ENCODE assay signal across 17 mouse cellular contexts in genomic region chr12:80147563-80148214, GRCm38 (mm10). TPM values are rescaled to one million over a fixed set of nuclear protein-coding genes. Genes with fewer than 3 reads are reported as not detected.
DNase-seq lines count a peak whose midpoint lies in the region; ATAC-seq and TF ChIP-seq lines count a peak whose summit lies in the region.
"Had no signal": no experiment of that assay in that cellular context is flagged by ENCODE, and none has a peak within 500 bp of the region (broad histone marks: within the 10 kb centered on the region; RNA-seq: fewer than 3 reads in every experiment).

No protein-coding gene starts in this region.

- no peak for ATAC-seq in hindbrain, postnatal 0 days
- no peak for ATAC-seq in midbrain, postnatal 0 days (ENCODE audit: low FRiP score)
- no peak for ATAC-seq in embryonic facial prominence, embryonic 13.5 days (ENCODE audit: insufficient number of reproducible peaks, insufficient read depth, low FRiP score, low TSS enrichment, low read depth)
- 0 out of 2 replicates have a peak, but pooled peaks have one; percentile 24 for ATAC-seq in stomach, embryonic 16.5 days (ENCODE audit: insufficient read depth, low FRiP score)
- ATAC-seq: forebrain, postnatal 0 days; liver, embryonic 12.5 days had no signal

- peaks cover 28% of the 10 kb centered on the region for H3K4me1 ChIP-seq in hindbrain, embryonic 10.5 days (replicated peaks)
- H3K4me1 ChIP-seq in hindbrain, postnatal 0 days (ENCODE audit: insufficient read depth, low read length), result no peaks in the 10 kb centered on the region
- H3K4me1 ChIP-seq in midbrain, embryonic 10.5 days, result peaks cover 27% of the 10 kb centered on the region
- no peaks in the 10 kb centered on the region for H3K4me1 ChIP-seq in midbrain, postnatal 0 days (ENCODE audit: insufficient read depth, low read length)
- H3K4me1 ChIP-seq in embryonic facial prominence, embryonic 13.5 days, result peaks cover 14% of the 10 kb centered on the region; the same call in 1 of the 2 replicates
- H3K4me1 ChIP-seq in stomach, embryonic 16.5 days (ENCODE audit: control insufficient read depth, insufficient read depth, low read length), result peaks cover 15% of the 10 kb centered on the region; the same call in 1 of the 2 replicates

- 91% methylated on average over 11 of the region's 11 CpGs for WGBS in hindbrain, embryonic 10.5 days
- 85% methylated on average over 11 of the region's 11 CpGs for WGBS in hindbrain, postnatal 0 days
- 91% methylated on average over 11 of the region's 11 CpGs for WGBS in midbrain, embryonic 10.5 days
- 86% methylated on average over 11 of the region's 11 CpGs for WGBS in midbrain, postnatal 0 days
- 74% methylated on average over 11 of the region's 11 CpGs for WGBS in embryonic facial prominence, embryonic 13.5 days
- 77% methylated on average over 11 of the region's 11 CpGs for WGBS in stomach, embryonic 16.5 days

- no peak for DNase-seq in hindbrain, embryonic 10.5 days (ENCODE audit: low spot score)
- no peak for DNase-seq in hindbrain, postnatal 0 days (ENCODE audit: low spot score)
- no peak for DNase-seq in midbrain, embryonic 10.5 days (ENCODE audit: low spot score)
- no peak for DNase-seq in midbrain, postnatal 0 days (ENCODE audit: low spot score)
- no peak for DNase-seq in cerebellum, adult 9-10 months
- DNase-seq: adrenal gland, postnatal 14 days; cerebellum, postnatal 10 days; forebrain, postnatal 0 days; gastrocnemius, postnatal 14 days; heart, postnatal 36 days; kidney, adult 2 months; right cerebral cortex, postnatal 25 days had no signal

- H3K36me3 ChIP-seq in hindbrain, embryonic 10.5 days, result no peaks in the 10 kb centered on the region
- no peaks in the 10 kb centered on the region for H3K36me3 ChIP-seq in hindbrain, postnatal 0 days (ENCODE audit: insufficient read depth, low read length)
- H3K36me3 ChIP-seq in midbrain, embryonic 10.5 days, result no peaks in the 10 kb centered on the region
- H3K36me3 ChIP-seq in midbrain, postnatal 0 days (ENCODE audit: insufficient read depth, low read length), result no peaks in the 10 kb centered on the region
- no peaks in the 10 kb centered on the region for H3K36me3 ChIP-seq in embryonic facial prominence, embryonic 13.5 days
- H3K36me3 ChIP-seq in stomach, embryonic 16.5 days (ENCODE audit: control insufficient read depth, insufficient read depth, low read length), result no peaks in the 10 kb centered on the region
- H3K36me3 ChIP-seq: liver, embryonic 12.5 days had no signal

- TF ChIP-seq CTCF in hindbrain, postnatal 0 days (IDR thresholded peaks at IDR 0.05; ENCODE audit: low read depth), result no peak
- no peak for TF ChIP-seq CTCF in midbrain, postnatal 0 days (IDR thresholded peaks at IDR 0.05)

- H3K27me3 ChIP-seq in hindbrain, embryonic 10.5 days (ENCODE audit: insufficient read depth, poor library complexity, severe bottlenecking), result no peaks in the 10 kb centered on the region
- no peaks in the 10 kb centered on the region for H3K27me3 ChIP-seq in hindbrain, postnatal 0 days (ENCODE audit: insufficient read depth, low read length)
- no peaks in the 10 kb centered on the region for H3K27me3 ChIP-seq in midbrain, embryonic 10.5 days (ENCODE audit: low read depth, poor library complexity, severe bottlenecking)
- H3K27me3 ChIP-seq in midbrain, postnatal 0 days (ENCODE audit: insufficient read depth, low read length), result no peaks in the 10 kb centered on the region
- H3K27me3 ChIP-seq in embryonic facial prominence, embryonic 13.5 days, result no peaks in the 10 kb centered on the region
- H3K27me3 ChIP-seq in stomach, embryonic 16.5 days (ENCODE audit: control insufficient read depth, insufficient read depth, low read length), result no peaks in the 10 kb centered on the region
- H3K27me3 ChIP-seq: liver, embryonic 12.5 days had no signal

- no peak overlapping the region for H3K4me2 ChIP-seq in hindbrain, postnatal 0 days (ENCODE audit: low read depth, low read length)
- no peak overlapping the region for H3K4me2 ChIP-seq in midbrain, postnatal 0 days (ENCODE audit: low read depth, low read length, poor library complexity, severe bottlenecking)
- H3K4me2 ChIP-seq in embryonic facial prominence, embryonic 13.5 days, result no peak overlapping the region
- H3K4me2 ChIP-seq in stomach, embryonic 16.5 days (ENCODE audit: low read depth, low read length), result no peak overlapping the region
- H3K4me2 ChIP-seq: heart, embryonic 11.5 days; liver, embryonic 12.5 days; midbrain, embryonic 11.5 days had no signal

- no peak overlapping the region for H3K9ac ChIP-seq in hindbrain, postnatal 0 days (replicated peaks; ENCODE audit: low read length)
- H3K9ac ChIP-seq in midbrain, postnatal 0 days (replicated peaks; ENCODE audit: low read length, poor library complexity, severe bottlenecking), result no peak overlapping the region
- H3K9ac ChIP-seq in embryonic facial prominence, embryonic 13.5 days, result no peak overlapping the region
- no peak overlapping the region for H3K9ac ChIP-seq in stomach, embryonic 16.5 days (ENCODE audit: low read length)
- H3K9ac ChIP-seq: forebrain, postnatal 0 days; liver, embryonic 12.5 days had no signal

- no peaks in the 10 kb centered on the region for H3K9me3 ChIP-seq in hindbrain, embryonic 10.5 days
- H3K9me3 ChIP-seq in hindbrain, postnatal 0 days (ENCODE audit: low read length), result no peaks in the 10 kb centered on the region
- 0 out of 2 replicates have a peak, but pooled peaks cover 7% of the 10 kb centered on the region for H3K9me3 ChIP-seq in midbrain, embryonic 10.5 days (replicated peaks)
- H3K9me3 ChIP-seq in midbrain, postnatal 0 days (ENCODE audit: low read length), result no peaks in the 10 kb centered on the region
- no peaks in the 10 kb centered on the region for H3K9me3 ChIP-seq in embryonic facial prominence, embryonic 13.5 days
- H3K9me3 ChIP-seq in stomach, embryonic 16.5 days (replicated peaks; ENCODE audit: control insufficient read depth, low read length), result 0 out of 2 replicates have a peak, but pooled peaks cover 3% of the 10 kb centered on the region

- H3K4me3 ChIP-seq in hindbrain, embryonic 10.5 days, result no peak overlapping the region
- no peak overlapping the region for H3K4me3 ChIP-seq in hindbrain, postnatal 0 days (ENCODE audit: low read length)
- no peak overlapping the region for H3K4me3 ChIP-seq in midbrain, embryonic 10.5 days
- H3K4me3 ChIP-seq in midbrain, postnatal 0 days (ENCODE audit: low read depth, low read length), result no peak overlapping the region
- no peak overlapping the region for H3K4me3 ChIP-seq in embryonic facial prominence, embryonic 13.5 days
- no peak overlapping the region for H3K4me3 ChIP-seq in stomach, embryonic 16.5 days (replicated peaks; ENCODE audit: low read length)
- H3K4me3 ChIP-seq: liver, embryonic 12.5 days had no signal

- H3K27ac ChIP-seq in hindbrain, embryonic 10.5 days, result peak overlapping the region; percentile 54; the same call in 1 of the 2 replicates
- no peak overlapping the region for H3K27ac ChIP-seq in hindbrain, postnatal 0 days
- H3K27ac ChIP-seq in midbrain, embryonic 10.5 days (replicated peaks), result peak overlapping the region; percentile 24; the same call in 1 of the 2 replicates
- no peak overlapping the region for H3K27ac ChIP-seq in midbrain, postnatal 0 days (ENCODE audit: low read depth, low read length)
- H3K27ac ChIP-seq in embryonic facial prominence, embryonic 13.5 days, result 0 out of 2 replicates have a peak overlapping the region, but pooled peaks have one; percentile 1
- peak overlapping the region; percentile 76; the same call in 1 of the 2 replicates for H3K27ac ChIP-seq in stomach, embryonic 16.5 days (ENCODE audit: low read length)
- H3K27ac ChIP-seq: liver, embryonic 12.5 days had no signal

RNA-seq across cellular contexts. Expression of gene Zfp36l1, which starts 34.9 kb away (rescaled TPM):
- 106 and 117 TPM in 2 replicates for polyA plus RNA-seq in hindbrain, embryonic 10.5 days (2016; fragmentation: Nextera tagmentation; extraction: Ambion mirVana)
- total RNA-seq in hindbrain, postnatal 0 days (2014; rRNA removed), result 61.8 and 69.5 TPM in 2 replicates
- polyA plus RNA-seq in hindbrain, postnatal 0 days (2015; fragmentation: Nextera tagmentation; extraction: Ambion mirVana), result 64.6 and 65.9 TPM in 2 replicates
- 127 and 141 TPM in 2 replicates for polyA plus RNA-seq in midbrain, embryonic 10.5 days (2016; fragmentation: Nextera tagmentation; extraction: Ambion mirVana)
- total RNA-seq in midbrain, postnatal 0 days (2014; rRNA removed), result 32.7 and 47.4 TPM in 2 replicates
- polyA plus RNA-seq in midbrain, postnatal 0 days (2015; fragmentation: Nextera tagmentation; extraction: Ambion mirVana), result 46.3 and 48.5 TPM in 2 replicates
- 149 and 151 TPM in 2 replicates for polyA plus RNA-seq in embryonic facial prominence, embryonic 13.5 days (2015; fragmentation: Nextera tagmentation; extraction: Ambion mirVana)
- 137 and 140 TPM in 2 replicates for polyA plus RNA-seq in stomach, embryonic 16.5 days (2015; fragmentation: Nextera tagmentation; extraction: Ambion mirVana)

Comparison
In these comparisons a context has a peak if more than half of its experiments do, and no peak if none do; other contexts are left out.
1. H3K27ac ChIP-seq: peak in hindbrain, embryonic 10.5 days (single experiment), midbrain, embryonic 10.5 days (single experiment), embryonic facial prominence, embryonic 13.5 days (single experiment) and stomach, embryonic 16.5 days (single experiment); none in hindbrain, postnatal 0 days (single experiment) and midbrain, postnatal 0 days (single experiment).